Mouse (Mus musculus) thymus, adult 2 months (tissue): ENCODE measurements around the gene Zpbp. TPM values are rescaled to one million over a fixed set of nuclear protein-coding genes. Genes with fewer than 3 reads are reported as not detected.
A peak's percentile ranks its signal among the peaks of the same experiment; 100 is the strongest.

ENCODE experiments used
- DNase-seq: peaks from one replicate; pipeline ENCODE4 v3.0.0; 2021
- H3K27ac ChIP-seq: fragments of 200-500 bp; 2 replicates; pipeline ENCODE4 v1.5.1; 2012; ENCODE audit warnings: low read length, control low read depth; ENCODE audit not compliant: control insufficient read depth, insufficient read depth
- H3K27me3 ChIP-seq: fragments of 200-500 bp; 2 replicates; pipeline ENCODE4 v1.6.1; 2012; ENCODE audit warnings: mild to moderate bottlenecking, low read length, moderate library complexity, mixed read lengths; ENCODE audit not compliant: control insufficient read depth, insufficient read depth
- H3K36me3 ChIP-seq: fragments of 200-500 bp; 2 replicates; pipeline ENCODE4 v1.6.1; 2012; ENCODE audit warnings: mild to moderate bottlenecking, low read length, moderate library complexity; ENCODE audit not compliant: control insufficient read depth, insufficient read depth
- H3K4me1 ChIP-seq: fragments of 200-500 bp; replicated peaks from 2 replicates; pipeline ENCODE4 v1.6.1; 2012; ENCODE audit warnings: low read length; ENCODE audit not compliant: control insufficient read depth, insufficient read depth
- H3K4me3 ChIP-seq: fragments of 200-500 bp; 2 replicates; pipeline ENCODE4 v1.5.1; 2012; ENCODE audit warnings: mild to moderate bottlenecking, low read length, control low read depth, moderate library complexity; ENCODE audit not compliant: control insufficient read depth, insufficient read depth
- CTCF ChIP-seq: fragments of 200-500 bp; IDR thresholded peaks from 2 replicates; pipeline ENCODE4 v1.5.1; 2012; ENCODE audit warnings: mild to moderate bottlenecking, control low read depth, low read length, moderate library complexity, borderline replicate concordance; ENCODE audit not compliant: control insufficient read depth, poor library complexity, insufficient read depth; ENCODE audit errors: extremely low read depth
- POLR2A ChIP-seq: fragments of 200-500 bp; IDR thresholded peaks from 2 replicates; pipeline ENCODE4 v1.6.1; 2012; ENCODE audit warnings: mild to moderate bottlenecking, low read length, control low read depth, moderate library complexity; ENCODE audit not compliant: control insufficient read depth, poor library complexity, insufficient read depth; ENCODE audit errors: extremely low read depth
- WGBS: fragments of 180-500 bp; shearing (Covaris S2); methylation state at CpG from one replicate; pipeline ENCODE4 v1.1.7; 2018; 5-methylcytosine and 5-hydroxymethylcytosine counted together
- polyA plus RNA-seq: library from polyadenylated mRNA; depleted of rRNA; stranded (reverse); fragments of >200 nt; gene quantifications from 2 replicates; pipeline ENCODE4 v1.2.3, GENCODE M21; 2012; rRNA removed

The Zpbp gene
- polyA plus RNA-seq, 1 experiment = 0.53 TPM

DNA sequence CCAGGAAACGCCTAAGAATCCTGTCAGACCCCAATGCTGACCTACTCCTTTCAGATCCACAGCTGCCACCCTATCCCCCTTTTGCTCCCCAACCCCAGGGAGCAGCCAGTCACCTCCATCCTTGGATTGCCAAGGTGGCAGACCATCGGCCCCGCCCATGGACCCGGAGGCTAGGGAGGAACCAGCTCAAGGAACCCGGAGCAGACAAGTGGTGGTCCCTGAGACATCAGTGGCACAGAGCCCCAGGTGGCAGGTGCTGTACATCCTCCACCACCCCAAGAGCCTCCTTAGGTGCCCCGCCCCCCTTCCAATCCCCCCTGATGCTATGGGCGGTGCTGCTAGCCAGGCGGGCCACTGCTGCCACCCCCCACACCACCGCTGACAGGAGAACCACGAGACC, 69.0 kb downstream of the Zpbp start:
- Histone ChIP-seq H3K36me3 (no peaks in the 10 kb centered on the region), H3K27ac (no peak overlapping the region), H3K4me3 (no peak overlapping the region), H3K4me1 (no peaks in the 10 kb centered on the region), H3K27me3 (no peaks in the 10 kb centered on the region)
- TF ChIP-seq POLR2A (no peak), CTCF (no peak)
- 94% methylated on average over 10 of the region's 10 CpGs for WGBS
- no peak for DNase-seq

DNA sequence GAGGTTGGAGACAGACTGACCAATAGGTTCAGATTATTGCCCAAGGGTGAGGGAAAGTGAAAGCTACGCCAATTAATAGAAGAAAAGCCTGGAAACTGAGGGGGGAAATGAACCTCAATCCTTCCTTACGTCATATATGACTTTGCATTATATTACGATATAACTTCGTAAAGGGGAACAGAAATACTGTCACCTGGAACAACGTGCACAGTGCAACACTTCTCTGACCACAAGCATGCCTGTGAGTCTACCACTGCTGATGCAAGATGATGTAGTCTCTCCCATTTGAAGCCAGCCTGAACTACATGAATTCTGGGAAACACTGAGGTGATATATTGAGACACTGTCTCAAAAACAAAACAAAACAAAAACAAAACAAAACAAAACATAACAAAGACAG, 90.9 kb downstream of the Zpbp start:
- Histone ChIP-seq H3K27me3 (no peaks in the 10 kb centered on the region), H3K4me1 (no peaks in the 10 kb centered on the region), H3K4me3 (no peak overlapping the region), H3K36me3 (no peaks in the 10 kb centered on the region), H3K27ac (no peak overlapping the region)
- DNase-seq = no peak
- TF ChIP-seq POLR2A = no peak
- TF ChIP-seq CTCF = no peak
- WGBS = 86% methylated on average over 5 of the region's 5 CpGs

DNA sequence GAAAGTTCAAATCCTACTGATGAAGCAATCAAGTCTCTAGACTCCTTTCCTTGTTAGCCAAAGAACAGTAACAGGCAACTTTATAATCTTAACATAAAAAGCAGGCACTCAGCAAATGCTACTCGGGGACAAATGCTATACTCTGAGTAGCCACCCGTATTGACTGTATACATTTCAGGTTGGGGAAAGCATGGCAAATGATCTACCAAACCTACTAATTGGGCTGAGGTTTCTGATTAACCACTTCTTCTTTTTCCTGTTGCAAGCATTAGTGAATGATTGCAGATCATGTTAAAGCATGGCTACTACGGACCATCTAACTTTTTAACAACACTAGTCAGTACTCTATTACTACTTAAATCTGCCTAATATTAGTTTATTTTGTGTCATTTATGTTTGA, 178.7 kb downstream of the Zpbp start:
- H3K27me3 ChIP-seq = no peaks in the 10 kb centered on the region
- DNase-seq = no peak
- WGBS = 92% methylated on average over 3 of the region's 3 CpGs
- no peak overlapping the region for H3K27ac ChIP-seq
- TF ChIP-seq POLR2A = no peak
- TF ChIP-seq CTCF = no peak
- no peaks in the 10 kb centered on the region for H3K4me1 ChIP-seq
- no peak overlapping the region for H3K4me3 ChIP-seq
- no peaks in the 10 kb centered on the region for H3K36me3 ChIP-seq

DNA sequence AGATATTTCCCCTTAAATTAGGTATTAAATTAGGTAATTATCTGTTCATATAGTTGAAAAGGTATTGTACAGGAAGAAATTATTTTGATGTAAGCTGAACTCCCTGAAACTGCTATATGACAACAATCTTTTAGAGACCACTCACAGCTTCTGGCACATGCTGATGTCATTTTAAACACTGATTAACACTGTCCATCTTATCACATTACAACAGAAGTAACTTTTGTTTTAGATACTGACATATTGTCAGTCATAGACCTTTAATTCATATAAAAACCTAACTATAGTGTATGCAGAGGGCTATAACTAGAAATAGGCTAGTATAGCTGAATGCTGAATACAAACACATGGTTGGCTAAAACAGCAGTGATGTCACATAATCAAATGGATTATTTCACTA, 182.1 kb downstream of the Zpbp start:
- Histone ChIP-seq H3K27me3 (no peaks in the 10 kb centered on the region), H3K27ac (no peak overlapping the region), H3K36me3 (no peaks in the 10 kb centered on the region), H3K4me3 (no peak overlapping the region), H3K4me1 (no peaks in the 10 kb centered on the region)
- DNase-seq = no peak
- TF ChIP-seq CTCF = no peak
- no peak for TF ChIP-seq POLR2A

DNA sequence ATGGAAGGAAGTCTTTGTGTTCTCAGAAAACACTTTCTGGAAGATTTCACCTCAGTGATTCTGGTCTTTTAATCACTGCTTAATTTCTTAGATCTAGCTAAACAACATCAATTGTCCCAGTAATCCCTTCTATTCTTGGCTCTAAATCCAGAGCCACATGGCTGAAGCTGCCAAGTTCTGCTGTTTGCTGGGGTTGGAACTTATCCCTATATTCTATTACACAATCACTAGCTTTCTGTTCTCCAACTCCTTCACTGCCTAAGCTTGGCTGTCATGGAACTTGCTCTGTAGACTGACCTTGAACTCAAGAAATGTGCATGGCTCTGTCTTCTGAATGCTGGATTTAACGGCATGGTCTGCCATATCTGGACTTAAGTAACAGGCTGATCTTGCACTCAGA, 204.9 kb downstream of the Zpbp start:
- DNase-seq = no peak
- TF ChIP-seq CTCF = no peak
- no peak for TF ChIP-seq POLR2A
- no peaks in the 10 kb centered on the region for H3K36me3 ChIP-seq
- no peak overlapping the region for H3K27ac ChIP-seq
- 98% methylated on average over 1 of the region's 1 CpGs for WGBS
- H3K27me3 ChIP-seq = no peaks in the 10 kb centered on the region
- no peak overlapping the region for H3K4me3 ChIP-seq
- no peaks in the 10 kb centered on the region for H3K4me1 ChIP-seq

DNA sequence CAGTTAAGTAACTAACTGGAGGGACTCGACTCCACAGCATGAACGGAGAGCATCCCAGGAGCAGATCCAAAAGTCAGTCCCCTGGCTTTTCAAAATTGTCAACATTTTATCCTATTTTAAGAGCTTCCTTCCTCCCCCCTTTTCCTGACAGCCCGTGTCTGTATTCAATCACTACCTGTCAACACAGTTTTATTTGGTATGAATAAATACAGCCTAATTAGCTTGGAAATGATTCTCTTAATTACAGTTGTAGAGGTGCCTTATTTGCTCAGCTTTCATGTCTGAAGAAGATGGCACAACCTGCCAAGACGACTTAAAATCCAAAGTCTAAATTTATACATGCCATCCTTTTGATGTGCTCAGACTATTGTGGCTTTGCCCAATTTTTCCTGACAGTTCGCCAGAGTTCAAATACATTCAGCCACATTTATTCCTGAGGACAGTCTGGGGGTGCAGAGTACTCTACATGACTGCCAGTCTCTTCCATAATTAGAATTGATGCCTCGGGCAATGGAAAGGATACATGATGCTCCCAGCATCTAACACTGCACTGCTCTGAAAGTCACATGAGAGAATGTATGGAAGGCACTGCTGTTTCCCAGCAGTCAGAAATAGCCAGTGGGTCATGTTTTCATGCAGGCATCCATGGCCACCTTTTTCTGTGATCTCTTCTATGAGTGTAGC, 219.4 kb downstream of the Zpbp start:
- Histone ChIP-seq H3K36me3 (no peaks in the 10 kb centered on the region), H3K4me3 (no peak overlapping the region), H3K27ac (no peak overlapping the region), H3K4me1 (no peaks in the 10 kb centered on the region), H3K27me3 (no peaks in the 10 kb centered on the region)
- no peak for TF ChIP-seq POLR2A
- TF ChIP-seq CTCF = no peak
- DNase-seq = no peak
- WGBS = 72% methylated on average over 6 of the region's 6 CpGs

DNA sequence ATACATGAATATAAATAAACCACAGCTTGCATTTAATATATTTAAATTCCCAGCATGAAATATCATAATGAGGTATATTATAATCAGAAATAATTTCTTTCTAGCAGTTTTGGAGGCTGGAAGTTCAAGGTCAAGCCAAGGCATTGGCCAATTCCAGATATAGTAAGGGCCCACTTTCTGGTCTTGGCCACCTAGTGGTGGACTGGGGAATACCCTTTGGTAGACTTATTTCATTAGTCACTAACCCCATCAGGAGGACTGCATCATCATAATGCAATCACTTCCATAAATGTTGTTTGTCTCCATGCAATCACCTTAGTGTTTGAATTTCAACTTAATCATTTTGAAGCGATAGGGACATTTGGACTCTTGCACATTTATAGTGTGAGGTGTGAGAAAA, 222.9 kb downstream of the Zpbp start:
- no peaks in the 10 kb centered on the region for H3K27me3 ChIP-seq
- H3K4me1 ChIP-seq = no peaks in the 10 kb centered on the region
- TF ChIP-seq CTCF (no peak), POLR2A (no peak)
- H3K36me3 ChIP-seq = no peaks in the 10 kb centered on the region
- no peak overlapping the region for H3K27ac ChIP-seq
- WGBS = 86% methylated on average over 1 of the region's 1 CpGs
- DNase-seq = peak; percentile 17
- no peak overlapping the region for H3K4me3 ChIP-seq

Other genes with a start within 250 kb of the Zpbp start
- gene Spata48, start 314 bp downstream of the Zpbp start, polyA plus RNA-seq = 4.0 and 6.0 TPM in 2 replicates
- gene 4930512M02Rik, start 165.4 kb upstream of the Zpbp start, polyA plus RNA-seq = not detected in 2 replicates
- 645 and 923 TPM in 2 replicates for gene Ikzf1, start 222.6 kb upstream of the Zpbp start, polyA plus RNA-seq